Mouse (Mus musculus) adrenal gland (tissue): ENCODE data around the gene Irf7.
"Not testable (repeated sequence)": the region's sequence is repeated elsewhere in the genome, so short reads cannot be mapped to it uniquely, and the experiment has no call there.

Source experiments
- intact Hi-C: fragments of 180-260 bp; cut with DNase I; formaldehyde crosslinking; loops from one replicate; pipeline ENCODE4 v1.15.1; 2025

Gene Irf7

GRCm38 (mm10) chr7:141277701-141278678, 11.7 kb upstream of the Irf7 start:
- intact Hi-C loops = loop anchor here (5.0 kb wide), 1 partner anchor 39 kb away; no protein-coding TSS in a partner anchor

- intact Hi-C loops = loop anchor here (5.0 kb wide), 1 partner anchor 41 kb away; no protein-coding TSS in a partner anchor
Observed at GRCm38 (mm10) chr7:141276546-141276945, 10.3 kb upstream of the Irf7 start, which contains the start of gene Cdhr5. Gene Cdhr5, minus strand, starts transcription at chr7:141276786.

- intact Hi-C loops = loop anchor here (5.0 kb wide), 1 partner anchor 42 kb away; no protein-coding TSS in a partner anchor
Observed at GRCm38 (mm10) chr7:141275356-141275755, 9.1 kb upstream of the Irf7 start.

- intact Hi-C loops = no loop called here
Observed at GRCm38 (mm10) chr7:141270631-141271030, 4.3 kb upstream of the Irf7 start.

- intact Hi-C loops = loop anchor here (10.0 kb wide), 1 partner anchor 96 kb away; no protein-coding TSS in a partner anchor
Observed at GRCm38 (mm10) chr7:141269273-141269545, 2.9 kb upstream of the Irf7 start.

- intact Hi-C loops = loop anchor here (10.0 kb wide), 1 partner anchor 96 kb away; no protein-coding TSS in a partner anchor
Observed at GRCm38 (mm10) chr7:141268466-141269272, 2.4 kb upstream of the Irf7 start.

GRCm38 (mm10) chr7:141265411-141265738, 906 bp downstream of the Irf7 start:
- intact Hi-C loops = loop anchor here (10.0 kb wide), 1 partner anchor 99 kb away; no protein-coding TSS in a partner anchor

GRCm38 (mm10) chr7:141264761-141265410, 1.4 kb downstream of the Irf7 start:
- intact Hi-C loops = loop anchor here (10.0 kb wide), 1 partner anchor 100 kb away; no protein-coding TSS in a partner anchor

- intact Hi-C loops = loop anchor here (10.0 kb wide), 1 partner anchor 101 kb away; no protein-coding TSS in a partner anchor
Observed at GRCm38 (mm10) chr7:141264041-141264700, 2.1 kb downstream of the Irf7 start.

GRCm38 (mm10) chr7:141263640-141264039, 2.6 kb downstream of the Irf7 start:
- intact Hi-C loops = loop anchor here (10.0 kb wide), 1 partner anchor 101 kb away; no protein-coding TSS in a partner anchor

- intact Hi-C loops = loop anchor here (10.0 kb wide), 1 partner anchor 103 kb away; no protein-coding TSS in a partner anchor
Observed at GRCm38 (mm10) chr7:141261480-141261879, 4.8 kb downstream of the Irf7 start.

GRCm38 (mm10) chr7:141256159-141256558, 10.1 kb downstream of the Irf7 start:
- intact Hi-C loops = no loop called here

- intact Hi-C loops = not testable (repeated sequence)
Observed at GRCm38 (mm10) chr7:141250486-141250885, 15.8 kb downstream of the Irf7 start.

GRCm38 (mm10) chr7:141231551-141231950, 34.7 kb downstream of the Irf7 start:
- intact Hi-C loops = no loop called here

GRCm38 (mm10) chr7:141231111-141231510, 35.2 kb downstream of the Irf7 start:
- intact Hi-C loops = no loop called here

- intact Hi-C loops = no loop called here
Observed at GRCm38 (mm10) chr7:141230570-141230969, 35.7 kb downstream of the Irf7 start.

- intact Hi-C loops = loop anchor here (5.0 kb wide), 1 partner anchor 133 kb away; no protein-coding TSS in a partner anchor
Observed at GRCm38 (mm10) chr7:141229702-141230101, 36.6 kb downstream of the Irf7 start.

GRCm38 (mm10) chr7:141228279-141229067, 37.8 kb downstream of the Irf7 start, which contains the start of gene Phrf1:
Gene Phrf1, plus strand, starts transcription at chr7:141228784.
- intact Hi-C loops = loop anchor here (5.0 kb wide), 1 partner anchor 134 kb away; no protein-coding TSS in a partner anchor

- intact Hi-C loops = loop anchor here (5.0 kb wide), 1 partner anchor 135 kb away; no protein-coding TSS in a partner anchor
Observed at GRCm38 (mm10) chr7:141227796-141228195, 38.5 kb downstream of the Irf7 start.
